Mouse (Mus musculus) intestine, embryonic 16.5 days (tissue): ENCODE results near the gene Lgals3bp. TPM values are rescaled to one million over a fixed set of nuclear protein-coding genes. Genes with fewer than 3 reads are reported as not detected.
A peak's percentile ranks its signal among the peaks of the same experiment; 100 is the strongest.

Source experiments
- ATAC-seq: fragments of 200-750 bp; cut with Nextera tagmentation; 2 replicates; pipeline ENCODE4 v1.8.0; 2017; ENCODE audit warnings: moderate TSS enrichment, moderate library complexity
- H3K27ac ChIP-seq: fragments of 300-500 bp; sonication (generic); 2 replicates; pipeline ENCODE4 v1.5.1; 2014; ENCODE audit warnings: mild to moderate bottlenecking, low read length
- H3K27me3 ChIP-seq: fragments of 300-500 bp; sonication (generic); replicated peaks from 2 replicates; pipeline ENCODE4 v1.6.1; 2014; ENCODE audit warnings: low read length, control low read depth, mixed read lengths; ENCODE audit not compliant: control insufficient read depth, insufficient read depth
- H3K36me3 ChIP-seq: fragments of 300-500 bp; sonication (generic); 2 replicates; pipeline ENCODE4 v1.6.1; 2014; ENCODE audit warnings: low read length, control low read depth; ENCODE audit not compliant: control insufficient read depth, insufficient read depth
- H3K4me1 ChIP-seq: fragments of 300-500 bp; sonication (generic); 2 replicates; pipeline ENCODE4 v1.6.1; 2014; ENCODE audit warnings: low read length, control low read depth, mixed read lengths; ENCODE audit not compliant: control insufficient read depth, insufficient read depth
- H3K4me2 ChIP-seq: fragments of 300-500 bp; sonication (generic); 2 replicates; pipeline ENCODE4 v1.6.1; 2014; ENCODE audit warnings: low read depth, low read length, control low read depth
- H3K4me3 ChIP-seq: fragments of 300-500 bp; sonication (generic); 2 replicates; pipeline ENCODE4 v1.5.1; 2014; ENCODE audit warnings: mild to moderate bottlenecking, low read length
- H3K9ac ChIP-seq: fragments of 300-500 bp; sonication (generic); 2 replicates; pipeline ENCODE4 v1.6.1; 2014; ENCODE audit warnings: low read depth, low read length
- H3K9me3 ChIP-seq: fragments of 300-500 bp; sonication (generic); 2 replicates; pipeline ENCODE4 v1.6.1; 2016; ENCODE audit warnings: low read length, control low read depth; ENCODE audit not compliant: control insufficient read depth
- WGBS: fragments of 180-500 bp; shearing (Covaris S2); extraction: QIAGEN DNeasy Blood & Tissue Kit; methylation state at CpG from one replicate; pipeline ENCODE4 v1.1.7; 2014; 5-methylcytosine and 5-hydroxymethylcytosine counted together
- polyA plus RNA-seq: library from polyadenylated mRNA; unstranded; fragments of >200 nt; fragmentation: Nextera tagmentation; extraction: Ambion mirVana; gene quantifications from 2 replicates; pipeline ENCODE4 v1.2.1, GENCODE M21; 2015

The Lgals3bp gene
- polyA plus RNA-seq: 226 and 234 TPM in 2 replicates

GRCm38 (mm10) chr11:118401760-118402280 lies at the start of gene Lgals3bp:
Lgals3bp (minus strand) TSS chr11:118402092.
- peak within 1 kb of the TSS; percentile 95 for H3K27ac ChIP-seq
- H3K4me1 ChIP-seq: peaks cover 38% of the 10 kb centered on the region
- H3K36me3 ChIP-seq: peaks cover 6% of the 10 kb centered on the region; the same call in 1 of the 2 replicates
- WGBS: 19% methylated on average over 7 of the region's 7 CpGs
- H3K9ac ChIP-seq: peak within 1 kb of the TSS; percentile 72
- peak within 1 kb of the TSS; percentile 69 for H3K4me2 ChIP-seq
- ATAC-seq: peak; percentile 90
- H3K27me3 ChIP-seq: no peaks in the 10 kb centered on the region
- H3K4me3 ChIP-seq: peak within 1 kb of the TSS; percentile 50
- H3K9me3 ChIP-seq: no peaks in the 10 kb centered on the region

- 80% methylated on average over 6 of the region's 6 CpGs for WGBS
- Histone ChIP-seq H3K9ac (0 out of 2 replicates have a peak overlapping the region, but pooled peaks have one; percentile 14), H3K4me1 (no peaks in the 10 kb centered on the region), H3K27me3 (no peaks in the 10 kb centered on the region), H3K36me3 (no peaks in the 10 kb centered on the region), H3K27ac (no peak overlapping the region), H3K4me3 (no peak overlapping the region), H3K4me2 (no peak overlapping the region), H3K9me3 (no peaks in the 10 kb centered on the region)
- no peak for ATAC-seq
These were observed 49.3 kb upstream of the Lgals3bp start for GRCm38 (mm10) chr11:118451211-118451610.

GRCm38 (mm10) chr11:118448385-118448784 lies 46.5 kb upstream of the Lgals3bp start:
- H3K27ac ChIP-seq: no peak overlapping the region

GRCm38 (mm10) chr11:118447346-118447745 lies 45.5 kb upstream of the Lgals3bp start:
- no peaks in the 10 kb centered on the region for H3K27me3 ChIP-seq
- H3K4me1 ChIP-seq: no peaks in the 10 kb centered on the region
- H3K4me3 ChIP-seq: no peak overlapping the region
- no peak overlapping the region for H3K27ac ChIP-seq
- 54% methylated on average over 4 of the region's 4 CpGs for WGBS
- no peaks in the 10 kb centered on the region for H3K36me3 ChIP-seq
- no peak overlapping the region for H3K4me2 ChIP-seq
- H3K9ac ChIP-seq: no peak overlapping the region
- no peak for ATAC-seq
- H3K9me3 ChIP-seq: no peaks in the 10 kb centered on the region

More at GRCm38 (mm10) chr11:118448385-118448784, 46.5 kb upstream of the Lgals3bp start:
- Histone ChIP-seq H3K36me3 (no peaks in the 10 kb centered on the region), H3K4me1 (no peaks in the 10 kb centered on the region), H3K4me3 (no peak overlapping the region), H3K9me3 (no peaks in the 10 kb centered on the region), H3K27me3 (no peaks in the 10 kb centered on the region), H3K9ac (no peak overlapping the region), H3K4me2 (no peak overlapping the region)
- 75% methylated on average over 8 of the region's 8 CpGs for WGBS
- ATAC-seq: no peak

- H3K27ac ChIP-seq: no peak overlapping the region
- no peaks in the 10 kb centered on the region for H3K27me3 ChIP-seq
- H3K4me2 ChIP-seq: no peak overlapping the region
- H3K4me1 ChIP-seq: no peaks in the 10 kb centered on the region
- peak; percentile 77 for ATAC-seq
- H3K4me3 ChIP-seq: no peak overlapping the region
- no peaks in the 10 kb centered on the region for H3K9me3 ChIP-seq
- no peaks in the 10 kb centered on the region for H3K36me3 ChIP-seq
- 13% methylated on average over 3 of the region's 3 CpGs for WGBS
- H3K9ac ChIP-seq: no peak overlapping the region
These were observed 44.0 kb upstream of the Lgals3bp start for GRCm38 (mm10) chr11:118445843-118446242.

- no peaks in the 10 kb centered on the region for H3K9me3 ChIP-seq
- no peak overlapping the region for H3K4me2 ChIP-seq
- peaks cover 8% of the 10 kb centered on the region for H3K4me1 ChIP-seq
- no peak overlapping the region for H3K9ac ChIP-seq
- peak; percentile 50; the same call in 1 of the 2 replicates for ATAC-seq
- no peaks in the 10 kb centered on the region for H3K27me3 ChIP-seq
- WGBS: 34% methylated on average over 11 of the region's 11 CpGs
- no peak overlapping the region for H3K4me3 ChIP-seq
- no peak overlapping the region for H3K27ac ChIP-seq
- H3K36me3 ChIP-seq: no peaks in the 10 kb centered on the region
These were observed 41.5 kb upstream of the Lgals3bp start for GRCm38 (mm10) chr11:118443201-118443970.

- Histone ChIP-seq H3K9ac (no peak overlapping the region), H3K4me2 (no peak overlapping the region)
- 63% methylated on average over 13 of the region's 13 CpGs for WGBS
These were observed 40.8 kb upstream of the Lgals3bp start for GRCm38 (mm10) chr11:118442691-118443090.

GRCm38 (mm10) chr11:118438665-118439414 lies 36.9 kb upstream of the Lgals3bp start:
- 32% methylated on average over 11 of the region's 11 CpGs for WGBS
- H3K27ac ChIP-seq: peak overlapping the region; percentile 18; the same call in 1 of the 2 replicates
- H3K27me3 ChIP-seq: no peaks in the 10 kb centered on the region
- H3K4me1 ChIP-seq: peaks cover 15% of the 10 kb centered on the region
- no peaks in the 10 kb centered on the region for H3K36me3 ChIP-seq
- no peak overlapping the region for H3K4me2 ChIP-seq
- H3K9me3 ChIP-seq: no peaks in the 10 kb centered on the region
- no peak overlapping the region for H3K4me3 ChIP-seq
- ATAC-seq: peak; percentile 47; the same call in 1 of the 2 replicates
- H3K9ac ChIP-seq: no peak overlapping the region

More at GRCm38 (mm10) chr11:118442691-118443090, 40.8 kb upstream of the Lgals3bp start:
- ATAC-seq: peak; percentile 21; the same call in 1 of the 2 replicates
- no peaks in the 10 kb centered on the region for H3K9me3 ChIP-seq
- peaks cover 10% of the 10 kb centered on the region for H3K4me1 ChIP-seq
- no peaks in the 10 kb centered on the region for H3K27me3 ChIP-seq
- no peaks in the 10 kb centered on the region for H3K36me3 ChIP-seq
- H3K4me3 ChIP-seq: no peak overlapping the region
- H3K27ac ChIP-seq: no peak overlapping the region

- Histone ChIP-seq H3K36me3 (no peaks in the 10 kb centered on the region), H3K4me3 (no peak overlapping the region), H3K27me3 (no peaks in the 10 kb centered on the region), H3K4me2 (no peak overlapping the region), H3K4me1 (peaks cover 24% of the 10 kb centered on the region), H3K9ac (no peak overlapping the region), H3K27ac (no peak overlapping the region), H3K9me3 (no peaks in the 10 kb centered on the region)
- ATAC-seq: no peak
- WGBS: 46% methylated on average over 6 of the region's 6 CpGs
These were observed 34.6 kb upstream of the Lgals3bp start for GRCm38 (mm10) chr11:118436471-118436935.
